Mouse (Mus musculus) CH12.LX (cell line): ENCODE measurements around the gene Ptma.

Experiments
- EP300 ChIP-seq: IDR thresholded peaks from 2 replicates; pipeline ENCODE4 v1.6.1; 2011; ENCODE audit warnings: low read length, improper control_type of control experiment
- HCFC1 ChIP-seq: IDR thresholded peaks from 2 replicates; pipeline ENCODE4 v1.6.1; 2012; ENCODE audit warnings: low read depth, mild to moderate bottlenecking, inconsistent platforms, low read length, improper control_type of control experiment
- MAX ChIP-seq: IDR thresholded peaks from 2 replicates; pipeline ENCODE4 v1.6.1; 2011; ENCODE audit warnings: low read length, improper control_type of control experiment
- MYC ChIP-seq: IDR thresholded peaks from 2 replicates; pipeline ENCODE4 v1.6.1; 2011; ENCODE audit warnings: low read depth, mild to moderate bottlenecking, improper control_type of control experiment, low read length

DNA sequence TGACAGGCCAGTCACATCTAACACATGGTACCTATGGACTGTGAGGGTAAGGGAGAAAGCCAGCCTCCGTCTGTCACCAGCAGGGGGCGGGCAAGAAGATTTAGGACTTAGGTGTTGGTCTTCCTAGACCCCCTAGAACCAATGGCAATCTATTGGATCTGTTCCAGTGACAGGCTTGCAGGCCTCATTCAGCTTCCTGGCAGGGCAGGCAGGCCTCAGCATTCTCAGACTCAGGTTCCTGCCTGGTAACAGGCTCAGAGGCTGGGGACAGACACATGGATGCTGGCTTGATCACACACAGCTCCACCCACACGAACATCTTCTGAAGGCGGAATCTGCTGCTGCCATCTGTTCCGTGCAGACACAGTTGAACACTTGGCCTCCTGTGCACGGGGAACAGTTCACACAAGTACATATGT lies 25.4 kb upstream of the Ptma start:
- TF ChIP-seq HCFC1 (no peak), MAX (no peak; the same call in 1 of the 2 replicates), MYC (peak; percentile 45; the same call in 1 of the 2 replicates), EP300 (no peak)
